Mouse (Mus musculus): ENCODE data around the gene Rnf224. TPM values are rescaled to one million over a fixed set of nuclear protein-coding genes. Genes with fewer than 3 reads are reported as not detected.
A peak's percentile ranks its signal among the peaks of the same experiment; 100 is the strongest.

Rnf224 gene
- total and polyA plus RNA-seq, 2 experiments from 2014 or later: not detected

GRCm38 (mm10) chr2:25196172-25196954 is 40.2 kb downstream of the Rnf224 start, which contains the start of gene Tor4a:
Tor4a (minus strand) TSS chr2:25196886.
- Histone ChIP-seq H3K9me3 (replicated peaks; ENCODE audit: control insufficient read depth, low read length) (no peaks in the 10 kb centered on the region), H3K4me1 (ENCODE audit: control insufficient read depth, insufficient read depth) (no peaks in the 10 kb centered on the region), H3K27ac (ENCODE audit: low read depth) (peak within 1 kb of the TSS; percentile 82), H3K4me2 (ENCODE audit: low read depth, low read length) (peak within 1 kb of the TSS; percentile 63), H3K27me3 (ENCODE audit: control insufficient read depth, insufficient read depth, low read length) (peaks cover 5% of the 10 kb centered on the region; the same call in 1 of the 2 replicates), H3K9ac (replicated peaks; ENCODE audit: low read depth, low read length) (peak within 1 kb of the TSS; percentile 22; the same call in 1 of the 2 replicates), H3K36me3 (replicated peaks; ENCODE audit: control insufficient read depth, insufficient read depth, low read length) (peaks cover 25% of the 10 kb centered on the region), H3K4me3 (ENCODE audit: low read depth, low read length) (peak within 1 kb of the TSS; percentile 42)
- 16% methylated on average over 8 of the region's 8 CpGs for WGBS
- ATAC-seq (ENCODE audit: insufficient read depth, low read depth) (peak; percentile 71), DNase-seq (ENCODE audit: low spot score) (peak; percentile 85)
- TF ChIP-seq CTCF (IDR thresholded peaks at IDR 0.05; ENCODE audit: low read depth): 0 out of 2 replicates have a peak, but pooled peaks have one; percentile 1
- peak; percentile 94 for TF ChIP-seq EP300 (IDR thresholded peaks at IDR 0.05; ENCODE audit: low read depth)

DNA sequence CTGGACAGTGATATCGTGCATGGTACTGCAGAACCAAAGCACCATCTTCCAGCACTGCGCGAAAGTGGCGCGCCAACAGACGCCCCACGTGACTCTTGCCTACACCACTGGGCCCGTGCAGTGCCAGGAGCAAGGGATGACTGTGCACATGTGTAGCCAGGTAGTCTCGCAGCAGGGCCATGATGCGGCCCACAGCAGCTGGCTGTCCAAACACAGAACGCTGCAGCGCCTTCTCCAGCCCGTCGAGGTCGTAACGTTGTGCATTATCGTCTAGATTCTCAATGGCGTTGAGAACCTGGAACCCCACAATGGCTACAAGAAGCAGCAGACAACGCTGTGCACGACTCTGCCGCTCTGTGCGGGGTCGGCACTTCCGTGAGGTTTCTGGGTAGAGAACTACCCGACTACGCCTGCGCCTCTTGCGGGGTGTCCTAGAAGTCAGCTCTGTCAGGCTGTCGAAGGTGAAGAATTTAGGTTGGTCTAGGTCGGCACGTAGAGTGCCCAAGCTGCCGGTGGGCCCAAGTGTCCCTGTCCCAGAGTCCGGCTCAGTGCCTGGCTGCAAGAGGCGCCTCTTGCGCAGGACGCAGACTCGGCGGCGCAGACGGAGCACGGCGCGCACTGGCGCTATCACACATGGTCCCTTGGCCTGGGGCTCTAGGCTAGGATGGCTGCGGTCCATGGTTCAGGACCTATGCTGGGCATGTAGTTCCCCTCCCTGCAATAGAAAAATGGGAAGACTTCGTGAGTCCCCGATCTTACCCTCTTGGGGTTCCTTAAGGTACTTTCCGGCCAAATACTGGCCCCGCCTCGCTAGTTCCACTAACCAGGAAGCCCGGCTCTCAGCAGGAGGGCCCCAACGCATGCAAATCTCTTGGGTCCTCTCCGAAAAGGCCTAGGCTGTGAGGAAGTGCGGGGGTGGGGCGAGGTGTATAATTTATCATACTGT is 41.1 kb downstream of the Rnf224 start:
- WGBS: 14% methylated on average over 55 of the region's 55 CpGs
- Histone ChIP-seq H3K9me3 (replicated peaks; ENCODE audit: control insufficient read depth, low read length) (no peaks in the 10 kb centered on the region), H3K4me2 (ENCODE audit: low read depth, low read length) (peak overlapping the region; percentile 63), H3K27me3 (ENCODE audit: control insufficient read depth, insufficient read depth, low read length) (peaks cover 5% of the 10 kb centered on the region; the same call in 1 of the 2 replicates), H3K27ac (ENCODE audit: low read depth) (peak overlapping the region; percentile 82), H3K36me3 (replicated peaks; ENCODE audit: control insufficient read depth, insufficient read depth, low read length) (peaks cover 16% of the 10 kb centered on the region), H3K4me1 (ENCODE audit: control insufficient read depth, insufficient read depth) (no peaks in the 10 kb centered on the region), H3K4me3 (ENCODE audit: low read depth, low read length) (peak overlapping the region; percentile 42), H3K9ac (replicated peaks; ENCODE audit: low read depth, low read length) (no peak overlapping the region; the same call in 1 of the 2 replicates)
- TF ChIP-seq EP300 (IDR thresholded peaks at IDR 0.05; ENCODE audit: low read depth) (no peak), CTCF (IDR thresholded peaks at IDR 0.05; ENCODE audit: low read depth) (no peak)
- ATAC-seq (ENCODE audit: insufficient read depth, low read depth): no peak
- DNase-seq (ENCODE audit: low spot score): no peak

GRCm38 (mm10) chr2:25194486-25195171 is 42.0 kb downstream of the Rnf224 start:
- Histone ChIP-seq H3K4me1 (ENCODE audit: control insufficient read depth, insufficient read depth) (no peaks in the 10 kb centered on the region), H3K27ac (ENCODE audit: low read depth) (no peak overlapping the region; the same call in 1 of the 2 replicates), H3K36me3 (replicated peaks; ENCODE audit: control insufficient read depth, insufficient read depth, low read length) (peaks cover 8% of the 10 kb centered on the region; the same call in 1 of the 2 replicates), H3K9me3 (replicated peaks; ENCODE audit: control insufficient read depth, low read length) (no peaks in the 10 kb centered on the region), H3K27me3 (ENCODE audit: control insufficient read depth, insufficient read depth, low read length) (peaks cover 5% of the 10 kb centered on the region; the same call in 1 of the 2 replicates), H3K4me2 (ENCODE audit: low read depth, low read length) (peak overlapping the region; percentile 63; the same call in 1 of the 2 replicates), H3K4me3 (ENCODE audit: low read depth, low read length) (peak overlapping the region; percentile 42; the same call in 1 of the 2 replicates), H3K9ac (replicated peaks; ENCODE audit: low read depth, low read length) (no peak overlapping the region)
- ATAC-seq (ENCODE audit: insufficient read depth, low read depth) (no peak), DNase-seq (ENCODE audit: low spot score) (no peak)
- WGBS: 74% methylated on average over 17 of the region's 17 CpGs
- no peak for TF ChIP-seq CTCF (IDR thresholded peaks at IDR 0.05; ENCODE audit: low read depth)
- TF ChIP-seq EP300 (IDR thresholded peaks at IDR 0.05; ENCODE audit: low read depth): no peak

- no peak for TF ChIP-seq CTCF (IDR thresholded peaks at IDR 0.05; ENCODE audit: low read depth)
- no peak for TF ChIP-seq EP300 (IDR thresholded peaks at IDR 0.05; ENCODE audit: low read depth)
- Histone ChIP-seq H3K27me3 (ENCODE audit: control insufficient read depth, insufficient read depth, low read length) (peaks cover 5% of the 10 kb centered on the region; the same call in 1 of the 2 replicates), H3K9ac (replicated peaks; ENCODE audit: low read depth, low read length) (no peak overlapping the region), H3K4me1 (ENCODE audit: control insufficient read depth, insufficient read depth) (no peaks in the 10 kb centered on the region), H3K36me3 (replicated peaks; ENCODE audit: control insufficient read depth, insufficient read depth, low read length) (0 out of 2 replicates have a peak, but pooled peaks cover 1% of the 10 kb centered on the region), H3K9me3 (replicated peaks; ENCODE audit: control insufficient read depth, low read length) (no peaks in the 10 kb centered on the region), H3K4me2 (ENCODE audit: low read depth, low read length) (peak overlapping the region; percentile 63; the same call in 1 of the 2 replicates), H3K4me3 (ENCODE audit: low read depth, low read length) (no peak overlapping the region), H3K27ac (ENCODE audit: low read depth) (peak overlapping the region; percentile 46; the same call in 1 of the 2 replicates)
- DNase-seq (ENCODE audit: low spot score) (no peak), ATAC-seq (ENCODE audit: insufficient read depth, low read depth) (no peak)
- 51% methylated on average over 5 of the region's 5 CpGs for WGBS
These were observed 42.6 kb downstream of the Rnf224 start for GRCm38 (mm10) chr2:25194006-25194405.

All from heart, postnatal 0 days (tissue).